Mouse (Mus musculus): ENCODE measurements at regions not wholly inside any gene's neighbourhood (a gene's known extent, or its start where the extent isn't known, plus 50 kb on each side); places are given as distances from the start of the nearest gene placed in this dataset.

DNA sequence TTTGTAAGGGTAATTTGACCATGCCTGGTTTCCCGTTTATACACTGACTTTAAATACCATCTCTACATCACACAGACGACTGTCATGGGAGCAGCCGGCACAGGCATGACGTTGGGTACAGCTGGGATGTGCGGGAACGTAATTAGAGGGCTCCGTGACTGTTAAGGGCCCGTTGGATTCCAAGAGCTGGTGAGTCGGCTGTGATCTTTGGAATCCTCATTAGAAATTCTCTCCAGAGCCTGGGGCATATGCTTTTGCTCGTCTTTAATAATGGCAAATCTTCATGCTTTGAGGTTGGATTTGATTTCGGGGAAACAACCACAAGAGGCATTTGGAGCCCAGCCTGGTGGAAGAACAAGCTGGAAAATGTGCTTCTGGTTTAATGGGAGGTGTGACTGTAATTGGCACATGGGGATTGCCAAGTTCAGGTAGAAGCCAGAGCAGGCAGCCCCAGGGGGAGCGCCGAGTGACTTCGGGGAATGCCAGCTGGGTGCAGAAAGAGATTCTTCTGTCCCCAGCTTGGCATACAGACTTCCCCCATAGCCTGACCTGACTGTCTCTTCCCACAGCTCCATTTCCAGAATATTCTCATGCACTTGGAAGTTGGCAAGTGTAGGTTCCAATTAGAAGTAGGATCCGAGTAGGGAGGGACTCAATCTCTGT, 275.4 kb upstream of the 4930535I16Rik start:
- DNase-seq (ENCODE audit: low spot score) = no peak
- no peak overlapping the region for H3K4me3 ChIP-seq
- H3K36me3 ChIP-seq = no peaks in the 10 kb centered on the region
- H3K27me3 ChIP-seq (ENCODE audit: low read depth, poor library complexity, severe bottlenecking) = peaks cover 95% of the 10 kb centered on the region
- 75% methylated on average over 15 of the region's 15 CpGs for WGBS
- no peak overlapping the region for H3K27ac ChIP-seq
- peaks cover 20% of the 10 kb centered on the region for H3K4me1 ChIP-seq
- no peaks in the 10 kb centered on the region for H3K9me3 ChIP-seq (replicated peaks)

- Histone ChIP-seq H3K36me3 (no peaks in the 10 kb centered on the region), H3K9me3 (replicated peaks) (no peaks in the 10 kb centered on the region), H3K4me3 (no peak overlapping the region), H3K27ac (no peak overlapping the region), H3K27me3 (ENCODE audit: low read depth, poor library complexity, severe bottlenecking) (peaks cover 87% of the 10 kb centered on the region), H3K4me1 (peaks cover 18% of the 10 kb centered on the region)
- DNase-seq (ENCODE audit: low spot score) = no peak
- 74% methylated on average over 4 of the region's 4 CpGs for WGBS
Observed at GRCm38 (mm10) chr4:124190775-124191174, 273.0 kb upstream of the 4930535I16Rik start.

- 56% methylated on average over 13 of the region's 13 CpGs for WGBS
- Histone ChIP-seq H3K36me3 (no peaks in the 10 kb centered on the region), H3K27ac (0 out of 2 replicates have a peak overlapping the region, but pooled peaks have one; percentile 9), H3K27me3 (ENCODE audit: low read depth, poor library complexity, severe bottlenecking) (peaks cover 80% of the 10 kb centered on the region), H3K4me3 (no peak overlapping the region), H3K9me3 (replicated peaks) (no peaks in the 10 kb centered on the region), H3K4me1 (peaks cover 18% of the 10 kb centered on the region)
- no peak for DNase-seq (ENCODE audit: low spot score)
Observed at GRCm38 (mm10) chr4:124189993-124190385, 272.2 kb upstream of the 4930535I16Rik start.

- H3K9me3 ChIP-seq (replicated peaks) = no peaks in the 10 kb centered on the region
- peaks cover 76% of the 10 kb centered on the region for H3K27me3 ChIP-seq (ENCODE audit: low read depth, poor library complexity, severe bottlenecking)
- peak; percentile 65 for DNase-seq (ENCODE audit: low spot score)
- H3K36me3 ChIP-seq = no peaks in the 10 kb centered on the region
- WGBS = 9% methylated on average over 24 of the region's 24 CpGs
- H3K4me3 ChIP-seq = peak overlapping the region; percentile 15
- H3K27ac ChIP-seq = 0 out of 2 replicates have a peak overlapping the region, but pooled peaks have one; percentile 9
- peaks cover 18% of the 10 kb centered on the region for H3K4me1 ChIP-seq
Observed at GRCm38 (mm10) chr4:124189352-124189992, 271.6 kb upstream of the 4930535I16Rik start.

- H3K27me3 ChIP-seq (ENCODE audit: low read depth, poor library complexity, severe bottlenecking) = peaks cover 79% of the 10 kb centered on the region
- no peaks in the 10 kb centered on the region for H3K36me3 ChIP-seq
- 78% methylated on average over 4 of the region's 4 CpGs for WGBS
- H3K4me1 ChIP-seq = peaks cover 18% of the 10 kb centered on the region
- no peak overlapping the region for H3K4me3 ChIP-seq
- DNase-seq (ENCODE audit: low spot score) = no peak
- H3K9me3 ChIP-seq (replicated peaks) = no peaks in the 10 kb centered on the region
- H3K27ac ChIP-seq = no peak overlapping the region
Observed at GRCm38 (mm10) chr4:124187108-124187507, 269.3 kb upstream of the 4930535I16Rik start.

- 88% methylated on average over 4 of the region's 4 CpGs for WGBS
- H3K4me1 ChIP-seq = peaks cover 11% of the 10 kb centered on the region
- H3K4me3 ChIP-seq = no peak overlapping the region
- H3K27me3 ChIP-seq (ENCODE audit: low read depth, poor library complexity, severe bottlenecking) = peaks cover 79% of the 10 kb centered on the region
- DNase-seq (ENCODE audit: low spot score) = no peak
- H3K9me3 ChIP-seq (replicated peaks) = no peaks in the 10 kb centered on the region
- no peaks in the 10 kb centered on the region for H3K36me3 ChIP-seq
- no peak overlapping the region for H3K27ac ChIP-seq
Observed at GRCm38 (mm10) chr4:124181335-124181734, 263.5 kb upstream of the 4930535I16Rik start.

DNA sequence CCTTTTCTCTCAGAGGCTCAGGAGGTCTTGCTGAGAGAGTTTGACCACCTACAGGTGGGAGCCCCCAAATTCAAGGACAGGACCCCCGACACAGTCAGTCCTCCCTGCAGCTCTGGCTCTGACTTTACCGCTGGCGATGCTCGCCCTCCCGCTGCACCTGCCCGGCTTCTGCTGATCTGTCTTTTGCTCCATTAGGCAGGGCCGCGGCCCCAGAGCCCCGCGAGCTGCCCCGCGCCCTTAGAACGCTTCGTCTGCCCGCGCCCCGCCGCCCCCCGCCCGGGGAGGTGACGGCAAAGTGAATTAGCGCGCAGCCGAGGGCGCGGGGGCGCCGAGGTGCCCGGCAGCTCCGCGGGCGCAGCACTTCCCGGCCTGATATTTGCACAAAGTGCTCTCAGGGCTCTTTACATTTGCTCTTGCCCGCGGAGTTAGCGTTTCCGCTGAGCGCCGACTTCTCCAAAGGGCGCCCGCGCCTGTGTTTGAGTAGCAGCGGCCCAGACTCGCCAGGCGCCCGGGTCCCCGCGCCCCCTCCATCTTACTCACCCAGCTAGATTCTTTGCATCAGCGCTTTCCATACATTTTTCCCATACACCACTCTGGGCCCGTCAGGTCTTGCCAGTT, 260.7 kb upstream of the 4930535I16Rik start:
- Histone ChIP-seq H3K27me3 (ENCODE audit: low read depth, poor library complexity, severe bottlenecking) (peaks cover 92% of the 10 kb centered on the region), H3K9me3 (replicated peaks) (no peaks in the 10 kb centered on the region), H3K4me3 (peak overlapping the region; percentile 55), H3K36me3 (no peaks in the 10 kb centered on the region), H3K27ac (0 out of 2 replicates have a peak overlapping the region, but pooled peaks have one; percentile 37), H3K4me1 (peaks cover 11% of the 10 kb centered on the region)
- 1% methylated on average over 50 of the region's 50 CpGs for WGBS
- peak; percentile 64 for DNase-seq (ENCODE audit: low spot score)

DNA sequence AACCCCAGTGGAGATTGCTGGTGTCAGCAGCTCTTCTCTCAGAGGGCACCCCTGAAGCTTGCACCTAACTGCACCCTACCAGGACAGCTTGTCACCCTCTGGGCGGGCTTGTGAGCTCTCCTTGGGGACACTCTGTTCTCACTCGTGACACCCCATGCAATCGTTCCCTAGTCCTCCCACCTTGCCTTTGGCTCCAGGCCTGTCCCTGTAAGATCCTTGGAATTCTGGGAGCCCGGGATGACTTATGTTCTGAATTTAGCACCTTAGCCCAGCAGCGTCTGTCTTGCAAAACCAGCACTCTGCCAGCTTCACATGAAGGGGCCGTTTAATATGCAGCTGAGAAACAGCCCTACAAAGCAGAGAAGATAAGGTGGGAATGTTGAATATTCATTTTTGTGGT, 257.7 kb upstream of the 4930535I16Rik start:
- Histone ChIP-seq H3K9me3 (replicated peaks) (no peaks in the 10 kb centered on the region), H3K27me3 (ENCODE audit: low read depth, poor library complexity, severe bottlenecking) (peaks cover 65% of the 10 kb centered on the region), H3K4me3 (no peak overlapping the region), H3K27ac (no peak overlapping the region), H3K4me1 (peaks cover 22% of the 10 kb centered on the region), H3K36me3 (no peaks in the 10 kb centered on the region)
- WGBS = 38% methylated on average over 6 of the region's 6 CpGs
- no peak for DNase-seq (ENCODE audit: low spot score)

DNA sequence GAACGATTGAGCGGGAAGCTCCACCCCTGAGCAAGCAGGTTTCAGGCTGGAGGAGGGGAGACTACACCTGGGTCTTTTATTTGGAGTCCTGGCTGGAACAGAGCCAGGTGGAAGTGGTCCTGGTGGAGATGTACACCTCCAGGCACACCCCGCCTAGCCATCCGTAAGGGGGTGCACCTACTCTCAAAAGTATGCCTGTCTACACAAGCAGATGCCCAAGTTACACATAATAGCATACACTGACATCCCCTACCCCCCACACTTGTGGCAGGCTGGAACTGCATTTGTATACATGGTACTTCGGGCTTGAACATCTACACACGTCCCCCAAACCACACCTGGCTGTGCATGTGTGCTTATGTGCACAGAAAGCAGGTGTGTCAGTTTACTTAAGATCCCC, 236.8 kb upstream of the 4930535I16Rik start:
- Histone ChIP-seq H3K4me1 (peaks cover 8% of the 10 kb centered on the region), H3K27me3 (ENCODE audit: low read depth, poor library complexity, severe bottlenecking) (peaks cover 43% of the 10 kb centered on the region), H3K4me3 (no peak overlapping the region), H3K36me3 (no peaks in the 10 kb centered on the region), H3K27ac (no peak overlapping the region), H3K9me3 (replicated peaks) (no peaks in the 10 kb centered on the region)
- 85% methylated on average over 6 of the region's 6 CpGs for WGBS
- DNase-seq (ENCODE audit: low spot score) = no peak

DNA sequence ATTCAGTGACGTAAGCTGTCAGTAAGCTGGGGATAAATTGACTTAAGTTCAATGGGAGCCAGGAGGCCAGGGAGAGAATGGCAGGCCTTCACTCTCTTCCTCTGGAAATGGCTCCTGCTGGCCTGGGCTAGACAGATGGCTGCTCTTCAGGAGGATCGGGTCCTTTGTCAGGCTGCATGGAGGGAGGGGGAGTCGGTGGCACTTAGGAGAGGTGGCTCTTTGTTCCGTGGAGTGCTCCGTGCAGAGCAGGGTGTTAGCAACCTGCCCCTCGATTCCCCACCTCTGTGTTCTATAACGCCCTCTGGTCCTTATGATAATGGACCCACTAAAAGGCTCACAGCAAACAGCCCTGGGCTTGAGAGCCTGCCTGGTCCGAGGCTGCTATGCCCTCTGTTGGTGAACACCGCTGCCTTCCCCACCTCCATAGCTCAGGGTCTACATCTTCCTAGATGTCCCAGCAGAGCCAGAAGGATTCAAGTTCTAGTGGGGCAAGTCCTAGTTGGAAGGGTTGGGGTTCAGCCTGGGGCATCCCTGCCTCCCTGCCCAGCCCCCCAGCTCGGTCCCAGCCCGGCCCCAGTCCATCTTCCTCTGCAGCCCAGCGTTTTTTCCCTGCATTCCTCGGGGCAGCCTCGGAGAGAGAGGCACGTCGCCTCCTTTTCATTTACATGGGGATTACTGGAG, 232.1 kb upstream of the 4930535I16Rik start:
- 6% methylated on average over 16 of the region's 16 CpGs for WGBS
- no peak for DNase-seq (ENCODE audit: low spot score)

GRCm38 (mm10) chr4:124149037-124149436, 231.2 kb upstream of the 4930535I16Rik start:
- no peaks in the 10 kb centered on the region for H3K9me3 ChIP-seq (replicated peaks)
- no peak overlapping the region for H3K27ac ChIP-seq
- H3K4me3 ChIP-seq = no peak overlapping the region
- no peaks in the 10 kb centered on the region for H3K36me3 ChIP-seq
- no peak for DNase-seq (ENCODE audit: low spot score)
- peaks cover 97% of the 10 kb centered on the region for H3K27me3 ChIP-seq (ENCODE audit: low read depth, poor library complexity, severe bottlenecking)
- WGBS = 90% methylated on average over 3 of the region's 3 CpGs
- H3K4me1 ChIP-seq = peaks cover 11% of the 10 kb centered on the region

More for the DNA sequence above, 232.1 kb upstream of the 4930535I16Rik start:
- peak overlapping the region; percentile 41 for H3K4me3 ChIP-seq
- H3K9me3 ChIP-seq (replicated peaks) = no peaks in the 10 kb centered on the region
- H3K27me3 ChIP-seq (ENCODE audit: low read depth, poor library complexity, severe bottlenecking) = peaks cover 91% of the 10 kb centered on the region
- H3K36me3 ChIP-seq = no peaks in the 10 kb centered on the region
- peak overlapping the region; percentile 56 for H3K27ac ChIP-seq
- H3K4me1 ChIP-seq = peaks cover 8% of the 10 kb centered on the region

- DNase-seq (ENCODE audit: low spot score) = no peak
- no peaks in the 10 kb centered on the region for H3K9me3 ChIP-seq (replicated peaks)
- peaks cover 97% of the 10 kb centered on the region for H3K27me3 ChIP-seq (ENCODE audit: low read depth, poor library complexity, severe bottlenecking)
- 76% methylated on average over 4 of the region's 4 CpGs for WGBS
- peaks cover 22% of the 10 kb centered on the region for H3K4me1 ChIP-seq
- no peak overlapping the region for H3K4me3 ChIP-seq
- H3K27ac ChIP-seq = no peak overlapping the region
- H3K36me3 ChIP-seq = no peaks in the 10 kb centered on the region
Observed at GRCm38 (mm10) chr4:124147276-124147675, 229.5 kb upstream of the 4930535I16Rik start.

GRCm38 (mm10) chr4:124146135-124146534, 228.3 kb upstream of the 4930535I16Rik start:
- Histone ChIP-seq H3K9me3 (replicated peaks) (no peaks in the 10 kb centered on the region), H3K27me3 (ENCODE audit: low read depth, poor library complexity, severe bottlenecking) (peaks cover 87% of the 10 kb centered on the region), H3K4me1 (peaks cover 22% of the 10 kb centered on the region), H3K4me3 (no peak overlapping the region), H3K27ac (no peak overlapping the region), H3K36me3 (no peaks in the 10 kb centered on the region)
- WGBS = 32% methylated on average over 8 of the region's 8 CpGs
- DNase-seq (ENCODE audit: low spot score) = no peak
